Mouse (Mus musculus) fat pad, adult 2 months (tissue): ENCODE data around the gene Cadps.
"Not testable (repeated sequence)": the region's sequence is repeated elsewhere in the genome, so short reads cannot be mapped to it uniquely, and the experiment has no call there.

Source experiments
- DNase-seq: peaks from one replicate; pipeline ENCODE4 v3.0.0-alpha.2; 2011; ENCODE audit warnings: low read depth, low spot score; ENCODE audit errors: extremely low read depth

Cadps gene

GRCm38 (mm10) chr14:12592472-12593075 lies 230.3 kb downstream of the Cadps start:
- DNase-seq, result no peak

GRCm38 (mm10) chr14:12591829-12592228 lies 231.1 kb downstream of the Cadps start:
- DNase-seq, result no peak

- DNase-seq, result no peak
Observed at GRCm38 (mm10) chr14:12583536-12583935, 239.3 kb downstream of the Cadps start.

- no peak for DNase-seq
Observed at GRCm38 (mm10) chr14:12581657-12582056, 241.2 kb downstream of the Cadps start.

GRCm38 (mm10) chr14:12580786-12581185 lies 242.1 kb downstream of the Cadps start:
- no peak for DNase-seq

- DNase-seq, result no peak
Observed at GRCm38 (mm10) chr14:12578156-12578555, 244.7 kb downstream of the Cadps start.

- no peak for DNase-seq
Observed at GRCm38 (mm10) chr14:12577475-12578140, 245.3 kb downstream of the Cadps start.

- no peak for DNase-seq
Observed at GRCm38 (mm10) chr14:12575105-12575504, 247.8 kb downstream of the Cadps start.

GRCm38 (mm10) chr14:12574336-12574735 lies 248.5 kb downstream of the Cadps start:
- no peak for DNase-seq

- DNase-seq, result not testable (repeated sequence)
Observed at GRCm38 (mm10) chr14:12561730-12562129, 261.1 kb downstream of the Cadps start.

GRCm38 (mm10) chr14:12560233-12560577 lies 262.7 kb downstream of the Cadps start:
- no peak for DNase-seq

- DNase-seq, result no peak
Observed at GRCm38 (mm10) chr14:12559574-12560232, 263.2 kb downstream of the Cadps start.

- no peak for DNase-seq
Observed at GRCm38 (mm10) chr14:12558920-12559573, 263.8 kb downstream of the Cadps start.

GRCm38 (mm10) chr14:12554486-12554885 lies 268.4 kb downstream of the Cadps start:
- no peak for DNase-seq

- no peak for DNase-seq
Observed at GRCm38 (mm10) chr14:12551353-12551752, 271.5 kb downstream of the Cadps start.

GRCm38 (mm10) chr14:12550931-12551330 lies 271.9 kb downstream of the Cadps start:
- DNase-seq, result no peak

- DNase-seq, result no peak
Observed at GRCm38 (mm10) chr14:12549290-12549689, 273.6 kb downstream of the Cadps start.

- no peak for DNase-seq
Observed at GRCm38 (mm10) chr14:12547496-12547895, 275.4 kb downstream of the Cadps start.

- DNase-seq, result no peak
Observed at GRCm38 (mm10) chr14:12541733-12542132, 281.1 kb downstream of the Cadps start.

GRCm38 (mm10) chr14:12539071-12539470 lies 283.8 kb downstream of the Cadps start:
- no peak for DNase-seq

- no peak for DNase-seq
Observed at GRCm38 (mm10) chr14:12531101-12531500, 291.8 kb downstream of the Cadps start.

- no peak for DNase-seq
Observed at GRCm38 (mm10) chr14:12530554-12530953, 292.3 kb downstream of the Cadps start.
